Comparison of ENCODE assay signal across 11 mouse cellular contexts in the genomic region with DNA sequence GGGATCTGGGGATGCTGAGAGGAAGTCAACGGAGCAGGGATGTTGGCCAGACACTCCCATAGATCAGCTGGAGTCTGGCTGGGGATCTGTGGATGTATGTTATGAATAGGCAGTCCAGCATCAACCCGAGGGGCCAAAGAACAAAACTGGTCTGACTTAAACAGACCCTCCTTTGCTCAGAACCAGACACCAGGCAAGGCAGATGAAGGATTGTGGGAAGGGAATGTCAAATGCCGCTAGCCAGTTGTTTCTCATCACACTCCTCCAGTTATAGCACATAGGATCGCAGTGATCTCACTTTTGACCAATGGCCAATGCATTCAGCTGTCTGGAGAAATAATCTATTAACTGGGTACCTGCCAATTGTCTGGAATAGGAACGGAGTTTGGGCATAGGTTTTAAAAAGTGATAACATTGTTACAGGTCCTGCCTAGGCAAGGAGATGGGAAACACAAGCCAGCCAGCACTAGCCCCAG. TPM values are rescaled to one million over a fixed set of nuclear protein-coding genes. Genes with fewer than 3 reads are reported as not detected.
DNase-seq lines count a peak whose midpoint lies in the region; ATAC-seq and TF ChIP-seq lines count a peak whose summit lies in the region.
"Had no signal": no experiment of that assay in that cellular context is flagged by ENCODE, and none has a peak within 500 bp of the region (broad histone marks: within the 10 kb centered on the region; RNA-seq: fewer than 3 reads in every experiment).

No protein-coding gene starts in this region.

- H3K27ac ChIP-seq in lung, postnatal 0 days (ENCODE audit: low read length) = peak overlapping the region; percentile 72
- peak overlapping the region; percentile 83 for H3K27ac ChIP-seq in heart, embryonic 16.5 days (ENCODE audit: low read length)
- H3K27ac ChIP-seq in kidney, postnatal 0 days = peak overlapping the region; percentile 51; the same call in 1 of the 2 replicates
- H3K27ac ChIP-seq in forebrain, postnatal 0 days (ENCODE audit: low read depth, low read length) = no peak overlapping the region
- H3K27ac ChIP-seq: hindbrain, embryonic 14.5 days; liver, embryonic 14.5 days had no signal

- peak; percentile 68 for DNase-seq in lung, postnatal 0 days (ENCODE audit: low spot score)
- DNase-seq in lung, adult 2 months = no peak
- DNase-seq in kidney, postnatal 0 days (ENCODE audit: low spot score) = peak; percentile 72
- no peak for DNase-seq in left cerebral cortex, adult 11 months (ENCODE audit: low spot score)
- no peak for DNase-seq in forebrain, postnatal 0 days
- DNase-seq in cerebellum, postnatal 10 days = no peak
- DNase-seq: layer of hippocampus, postnatal 36 days had no signal

- H3K9me3 ChIP-seq in lung, postnatal 0 days (ENCODE audit: low read length) = no peaks in the 10 kb centered on the region
- no peaks in the 10 kb centered on the region for H3K9me3 ChIP-seq in heart, embryonic 16.5 days (replicated peaks; ENCODE audit: control insufficient read depth, low read length)
- H3K9me3 ChIP-seq in kidney, postnatal 0 days (replicated peaks; ENCODE audit: low read length) = no peaks in the 10 kb centered on the region
- no peaks in the 10 kb centered on the region for H3K9me3 ChIP-seq in forebrain, postnatal 0 days (ENCODE audit: low read length)

- H3K36me3 ChIP-seq in lung, postnatal 0 days (ENCODE audit: insufficient read depth, low read length) = no peaks in the 10 kb centered on the region
- no peaks in the 10 kb centered on the region for H3K36me3 ChIP-seq in heart, embryonic 16.5 days (ENCODE audit: control insufficient read depth, insufficient read depth)
- no peaks in the 10 kb centered on the region for H3K36me3 ChIP-seq in kidney, postnatal 0 days (ENCODE audit: insufficient read depth, low read length)
- no peaks in the 10 kb centered on the region for H3K36me3 ChIP-seq in forebrain, postnatal 0 days (ENCODE audit: insufficient read depth)

- H3K4me1 ChIP-seq in lung, postnatal 0 days (ENCODE audit: insufficient read depth, low read depth, low read length) = peaks cover 15% of the 10 kb centered on the region
- H3K4me1 ChIP-seq in lung, adult 2 months (ENCODE audit: control insufficient read depth, insufficient read depth, low read length) = peaks cover 17% of the 10 kb centered on the region; the same call in 1 of the 2 replicates
- H3K4me1 ChIP-seq in heart, embryonic 16.5 days (ENCODE audit: control insufficient read depth, insufficient read depth, low read length) = peaks cover 22% of the 10 kb centered on the region
- H3K4me1 ChIP-seq in kidney, postnatal 0 days (replicated peaks; ENCODE audit: insufficient read depth, low read length) = peaks cover 8% of the 10 kb centered on the region; the same call in 1 of the 2 replicates
- no peaks in the 10 kb centered on the region for H3K4me1 ChIP-seq in forebrain, postnatal 0 days (ENCODE audit: insufficient read depth)

- no peak for TF ChIP-seq CTCF in lung, postnatal 0 days (IDR thresholded peaks at IDR 0.05)
- TF ChIP-seq CTCF in lung, adult 2 months (IDR thresholded peaks at IDR 0.05; ENCODE audit: insufficient read depth, low read length) = no peak
- TF ChIP-seq CTCF in kidney, postnatal 0 days (IDR thresholded peaks at IDR 0.05; ENCODE audit: low read depth) = no peak
- no peak for TF ChIP-seq CTCF in forebrain, postnatal 0 days (IDR thresholded peaks at IDR 0.05; ENCODE audit: low read depth)

- peak; percentile 37; the same call in 1 of the 2 replicates for TF ChIP-seq EP300 in lung, postnatal 0 days (IDR thresholded peaks at IDR 0.05)

- H3K4me2 ChIP-seq in lung, postnatal 0 days (replicated peaks; ENCODE audit: low read depth, low read length) = no peak overlapping the region
- no peak overlapping the region for H3K4me2 ChIP-seq in heart, embryonic 16.5 days (ENCODE audit: low read depth, low read length)
- H3K4me2 ChIP-seq in kidney, postnatal 0 days (ENCODE audit: low read length) = no peak overlapping the region
- H3K4me2 ChIP-seq in forebrain, postnatal 0 days (ENCODE audit: low read depth) = no peak overlapping the region
- H3K4me2 ChIP-seq: hindbrain, embryonic 14.5 days had no signal

- WGBS in lung, postnatal 0 days = 32% methylated on average over 5 of the region's 5 CpGs
- WGBS in lung, adult 2 months = 34% methylated on average over 5 of the region's 5 CpGs
- WGBS in heart, embryonic 16.5 days = 41% methylated on average over 5 of the region's 5 CpGs
- 38% methylated on average over 5 of the region's 5 CpGs for WGBS in kidney, postnatal 0 days
- 70% methylated on average over 5 of the region's 5 CpGs for WGBS in forebrain, postnatal 0 days

- peak; percentile 29 for ATAC-seq in lung, postnatal 0 days
- peak; percentile 49 for ATAC-seq in heart, embryonic 16.5 days (replicated peaks; ENCODE audit: extremely low read depth, insufficient read depth, low FRiP score)
- no peak for ATAC-seq in kidney, postnatal 0 days (replicated peaks; ENCODE audit: low FRiP score, low read depth)
- no peak for ATAC-seq in forebrain, postnatal 0 days

- H3K9ac ChIP-seq in lung, postnatal 0 days (replicated peaks; ENCODE audit: low read depth) = no peak overlapping the region
- H3K9ac ChIP-seq in heart, embryonic 16.5 days (ENCODE audit: low read length) = no peak overlapping the region
- no peak overlapping the region for H3K9ac ChIP-seq in kidney, postnatal 0 days (ENCODE audit: low read depth, low read length)
- no peak overlapping the region for H3K9ac ChIP-seq in forebrain, postnatal 0 days
- H3K9ac ChIP-seq: hindbrain, embryonic 14.5 days; liver, embryonic 14.5 days had no signal

- H3K4me3 ChIP-seq in lung, postnatal 0 days (ENCODE audit: low read depth, low read length) = no peak overlapping the region
- no peak overlapping the region for H3K4me3 ChIP-seq in lung, adult 2 months (replicated peaks; ENCODE audit: extremely low read depth, low read depth, low read length)
- no peak overlapping the region for H3K4me3 ChIP-seq in heart, embryonic 16.5 days (ENCODE audit: low read length)
- H3K4me3 ChIP-seq in kidney, postnatal 0 days (replicated peaks; ENCODE audit: low read depth, low read length) = no peak overlapping the region
- H3K4me3 ChIP-seq in forebrain, postnatal 0 days (ENCODE audit: low read depth, low read length) = no peak overlapping the region

- TF ChIP-seq POLR2A in lung, adult 2 months (IDR thresholded peaks at IDR 0.05; ENCODE audit: borderline replicate concordance, extremely low read depth, low read depth, low read length) = no peak

- no peaks in the 10 kb centered on the region for H3K27me3 ChIP-seq in lung, postnatal 0 days (replicated peaks; ENCODE audit: insufficient read depth, low read length)
- H3K27me3 ChIP-seq in heart, embryonic 16.5 days (ENCODE audit: control insufficient read depth, insufficient read depth, low read length) = no peaks in the 10 kb centered on the region
- H3K27me3 ChIP-seq in kidney, postnatal 0 days (ENCODE audit: insufficient read depth, low read length) = no peaks in the 10 kb centered on the region
- H3K27me3 ChIP-seq in forebrain, postnatal 0 days (ENCODE audit: insufficient read depth, low read length) = no peaks in the 10 kb centered on the region
- H3K27me3 ChIP-seq: CH12.LX had no signal

RNA-seq across cellular contexts. Expression of gene Slc12a8, which starts 46.4 kb away (rescaled TPM):
- 0.40 and 0.79 TPM in 2 replicates for polyA plus RNA-seq in lung, postnatal 0 days (2015; fragmentation: Nextera tagmentation; extraction: Ambion mirVana)
- 0.84 and 0.92 TPM in 2 replicates for polyA plus RNA-seq in lung, adult 2 months (2012; rRNA removed)
- polyA plus RNA-seq in heart, embryonic 16.5 days (2015; fragmentation: Nextera tagmentation; extraction: Ambion mirVana) = 1.1 and 1.2 TPM in 2 replicates
- polyA plus RNA-seq in kidney, postnatal 0 days (2015; fragmentation: Nextera tagmentation; extraction: Ambion mirVana) = 0.89 and 0.91 TPM in 2 replicates
- 1.1 and 2.1 TPM in 2 replicates for total RNA-seq in forebrain, postnatal 0 days (2014; rRNA removed)
- 1.1 and 1.4 TPM in 2 replicates for polyA plus RNA-seq in forebrain, postnatal 0 days (2015; fragmentation: Nextera tagmentation; extraction: Ambion mirVana)

Comparison
In these comparisons a context has a peak if more than half of its experiments do, and no peak if none do; other contexts are left out.
1. DNase-seq: peak in lung, postnatal 0 days (single experiment) and kidney, postnatal 0 days (single experiment); none in lung, adult 2 months (single experiment), left cerebral cortex, adult 11 months (single experiment), forebrain, postnatal 0 days (single experiment) and cerebellum, postnatal 10 days (0 of 2).
2. ATAC-seq: peak in lung, postnatal 0 days (single experiment) and heart, embryonic 16.5 days (single experiment); none in kidney, postnatal 0 days (single experiment) and forebrain, postnatal 0 days (single experiment).